In the genomic region with DNA sequence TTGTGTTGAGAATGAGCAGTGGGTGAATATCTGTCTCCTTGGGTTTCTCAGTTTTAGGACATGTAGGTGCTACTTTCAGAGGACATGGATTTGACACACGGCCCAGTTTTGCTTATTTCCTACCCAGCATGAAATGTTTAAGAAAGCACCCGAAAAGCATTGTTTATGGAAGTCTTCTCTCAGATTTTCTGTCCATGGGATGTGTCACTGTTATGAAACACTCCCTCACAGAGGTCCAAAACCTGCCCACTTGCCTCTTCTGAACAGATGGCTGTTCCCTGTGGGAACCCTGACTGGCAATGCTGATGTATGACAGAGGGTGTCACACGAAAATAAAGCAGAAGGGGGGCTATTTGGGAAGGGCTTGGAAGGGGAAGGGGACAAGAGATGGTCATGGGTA, we compare ENCODE assay signal across 13 mouse cellular contexts.
DNase-seq lines count a peak whose midpoint lies in the region; ATAC-seq lines count a peak whose summit lies in the region.
"Had no signal": no experiment of that assay in that cellular context is flagged by ENCODE, and none has a peak within 500 bp of the region (broad histone marks: within the 10 kb centered on the region; RNA-seq: fewer than 3 reads in every experiment).

No protein-coding gene starts in this region.

- no peak for DNase-seq in cerebellum, postnatal 4 days (ENCODE audit: low spot score in 2 of 2)
- peak; percentile 64 to 67 for DNase-seq in right cerebral cortex, adult 2 months (ENCODE audit: low spot score in 2 of 2)
- DNase-seq in right cerebral cortex, postnatal 4 days, result no peak
- peak; percentile 60 for DNase-seq in layer of hippocampus, adult 8-10 months (ENCODE audit: low spot score in 2 of 2)
- peak; percentile 85 for DNase-seq in telencephalon, adult 2 months (ENCODE audit: low read depth, low spot score)
- no peak for DNase-seq in urinary bladder, postnatal 4 days (ENCODE audit: low spot score in 2 of 2)
- DNase-seq: gastrocnemius, postnatal 25 days; lung, postnatal 10 days; thymus, postnatal 4 days had no signal

- ATAC-seq in cerebellum, adult (ENCODE audit: insufficient number of reproducible peaks, low FRiP score, low TSS enrichment), result peak; percentile 74
- ATAC-seq in activated CD4-positive, CD25-positive, alpha-beta regulatory T cell, adult 4 months, result no peak
- ATAC-seq: intestine, embryonic 15.5 days; Patski had no signal

Comparison
In these comparisons a context has a peak if more than half of its experiments do, and no peak if none do; other contexts are left out.
1. DNase-seq: peak in right cerebral cortex, adult 2 months (2 of 2), layer of hippocampus, adult 8-10 months (2 of 2) and telencephalon, adult 2 months (single experiment); none in cerebellum, postnatal 4 days (0 of 2), right cerebral cortex, postnatal 4 days (single experiment) and urinary bladder, postnatal 4 days (0 of 2).